Mouse (Mus musculus) kidney, adult 2 months (tissue): ENCODE results near the gene Ptpn13. TPM values are rescaled to one million over a fixed set of nuclear protein-coding genes. Genes with fewer than 3 reads are reported as not detected.

ENCODE experiments used
- DNase-seq: peaks from one replicate; pipeline ENCODE4 v3.0.0; 2021
- H3K27ac ChIP-seq: fragments of 200-500 bp; 2 replicates; pipeline ENCODE4 v1.5.1; 2012; ENCODE audit warnings: low read depth, low read length, control low read depth, inconsistent platforms; ENCODE audit not compliant: insufficient read depth
- H3K27me3 ChIP-seq: fragments of 200-500 bp; replicated peaks from 2 replicates; pipeline ENCODE4 v1.6.1; 2012; ENCODE audit warnings: mild to moderate bottlenecking, moderate library complexity, low read length, inconsistent platforms; ENCODE audit not compliant: control insufficient read depth, insufficient read depth
- H3K36me3 ChIP-seq: fragments of 200-500 bp; 2 replicates; pipeline ENCODE4 v1.6.1; 2012; ENCODE audit warnings: mild to moderate bottlenecking, moderate library complexity, low read length, inconsistent platforms; ENCODE audit not compliant: control insufficient read depth, insufficient read depth
- H3K4me1 ChIP-seq: fragments of 200-500 bp; 2 replicates; pipeline ENCODE4 v1.6.1; 2011; ENCODE audit warnings: low read length; ENCODE audit not compliant: control insufficient read depth, insufficient read depth
- H3K4me3 ChIP-seq: fragments of 200-500 bp; 2 replicates; pipeline ENCODE4 v1.5.1; 2011; ENCODE audit warnings: mild to moderate bottlenecking, low read depth, low read length, control low read depth; ENCODE audit not compliant: insufficient read depth
- CTCF ChIP-seq: fragments of 200-500 bp; conservative IDR thresholded peaks from 2 replicates; pipeline ENCODE4 v1.5.1; 2011; ENCODE audit warnings: low read depth, mild to moderate bottlenecking, control low read depth, low read length, moderate library complexity, mixed read lengths; ENCODE audit not compliant: insufficient read depth, insufficient read length
- POLR2A ChIP-seq: fragments of 200-500 bp; IDR thresholded peaks from one replicate; pipeline ENCODE4 v1.6.1; 2011; ENCODE audit warnings: low read depth, low read length, control low read depth
- WGBS: fragments of 180-500 bp; shearing (Covaris S2); methylation state at CpG from one replicate; pipeline ENCODE4 v1.1.7; 2018; 5-methylcytosine and 5-hydroxymethylcytosine counted together
- polyA plus RNA-seq: library from polyadenylated mRNA; depleted of rRNA; stranded (reverse); fragments of >200 nt; gene quantifications from 2 replicates; pipeline ENCODE4 v1.2.3, GENCODE M21; 2012

The Ptpn13 gene
- polyA plus RNA-seq, 1 experiment: 23.7 TPM

- Histone ChIP-seq H3K4me1 (no peaks in the 10 kb centered on the region), H3K36me3 (no peaks in the 10 kb centered on the region), H3K4me3 (no peak overlapping the region), H3K27me3 (no peaks in the 10 kb centered on the region), H3K27ac (no peak overlapping the region)
- WGBS: 71% methylated on average over 9 of the region's 9 CpGs
- TF ChIP-seq CTCF (no peak), POLR2A (no peak)
- DNase-seq: no peak
These were observed 192.2 kb downstream of the Ptpn13 start for GRCm38 (mm10) chr5:103617191-103617590.

- Histone ChIP-seq H3K27me3 (no peaks in the 10 kb centered on the region), H3K27ac (peak overlapping the region; percentile 47; the same call in 1 of the 2 replicates), H3K36me3 (no peaks in the 10 kb centered on the region), H3K4me3 (no peak overlapping the region), H3K4me1 (no peaks in the 10 kb centered on the region)
- WGBS: 69% methylated on average over 12 of the region's 12 CpGs
- TF ChIP-seq CTCF: no peak
- no peak for TF ChIP-seq POLR2A
- DNase-seq: peak; percentile 44
These were observed 195.4 kb downstream of the Ptpn13 start for GRCm38 (mm10) chr5:103620301-103620973.

- no peaks in the 10 kb centered on the region for H3K27me3 ChIP-seq
- H3K36me3 ChIP-seq: no peaks in the 10 kb centered on the region
- WGBS: 84% methylated on average over 5 of the region's 5 CpGs
- DNase-seq: no peak
- H3K4me1 ChIP-seq: no peaks in the 10 kb centered on the region
- H3K4me3 ChIP-seq: no peak overlapping the region
- no peak overlapping the region for H3K27ac ChIP-seq
- TF ChIP-seq CTCF (no peak), POLR2A (no peak)
These were observed 197.3 kb downstream of the Ptpn13 start for GRCm38 (mm10) chr5:103622321-103622720.

GRCm38 (mm10) chr5:103624831-103625230 lies 199.8 kb downstream of the Ptpn13 start:
- DNase-seq: no peak
- no peak for TF ChIP-seq POLR2A
- no peak for TF ChIP-seq CTCF
- no peak overlapping the region for H3K4me3 ChIP-seq
- H3K27me3 ChIP-seq: no peaks in the 10 kb centered on the region
- no peaks in the 10 kb centered on the region for H3K36me3 ChIP-seq
- 84% methylated on average over 5 of the region's 5 CpGs for WGBS
- H3K4me1 ChIP-seq: no peaks in the 10 kb centered on the region
- no peak overlapping the region for H3K27ac ChIP-seq

GRCm38 (mm10) chr5:103628499-103628898 lies 203.5 kb downstream of the Ptpn13 start:
- DNase-seq: no peak
- TF ChIP-seq POLR2A: no peak
- no peak for TF ChIP-seq CTCF
- WGBS: 80% methylated on average over 6 of the region's 6 CpGs
- H3K4me1 ChIP-seq: no peaks in the 10 kb centered on the region
- H3K36me3 ChIP-seq: no peaks in the 10 kb centered on the region
- peak overlapping the region; percentile 26; the same call in 1 of the 2 replicates for H3K4me3 ChIP-seq
- peak overlapping the region; percentile 57; the same call in 1 of the 2 replicates for H3K27ac ChIP-seq
- no peaks in the 10 kb centered on the region for H3K27me3 ChIP-seq

GRCm38 (mm10) chr5:103629111-103629764 lies 204.2 kb downstream of the Ptpn13 start, which contains the start of gene Slc10a6:
Gene Slc10a6 (minus strand): TSS chr5:103629403.
- Histone ChIP-seq H3K4me3 (peak within 1 kb of the TSS; percentile 26; the same call in 1 of the 2 replicates), H3K36me3 (no peaks in the 10 kb centered on the region), H3K27ac (peak within 1 kb of the TSS; percentile 69), H3K27me3 (no peaks in the 10 kb centered on the region), H3K4me1 (no peaks in the 10 kb centered on the region)
- peak; percentile 92 for DNase-seq
- TF ChIP-seq CTCF: no peak
- no peak for TF ChIP-seq POLR2A
- 48% methylated on average over 17 of the region's 17 CpGs for WGBS
